Mouse (Mus musculus) cerebellum, postnatal 36 days (tissue): Measurements from ENCODE around the gene Phldb3.

Experiments
- DNase-seq, 2 experiments: peaks; one replicate each; pipeline ENCODE4 v3.0.0; 2021 to 2022; ENCODE audit warnings: mixed read lengths in 2 of 2

Phldb3 gene

DNA sequence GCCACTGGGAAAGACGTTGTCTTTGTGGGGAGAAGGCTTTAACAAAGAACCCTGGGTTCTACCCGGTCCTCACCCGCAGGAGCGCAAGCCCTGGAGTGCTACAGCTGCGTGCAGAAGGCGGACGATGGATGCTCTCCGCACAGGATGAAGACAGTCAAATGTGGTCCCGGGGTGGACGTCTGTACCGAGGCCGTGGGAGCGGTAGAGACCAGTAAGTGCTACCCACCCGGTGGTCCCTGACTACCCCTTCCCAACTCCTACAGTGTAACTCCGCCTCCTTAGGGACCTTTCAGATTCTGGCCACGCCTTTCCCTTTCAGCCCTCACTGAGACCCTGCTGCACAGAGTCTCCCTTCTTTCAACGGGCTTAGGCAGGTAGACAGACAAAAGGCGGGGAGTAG, 26.5 kb downstream of the Phldb3 start:
- DNase-seq: no peak

DNA sequence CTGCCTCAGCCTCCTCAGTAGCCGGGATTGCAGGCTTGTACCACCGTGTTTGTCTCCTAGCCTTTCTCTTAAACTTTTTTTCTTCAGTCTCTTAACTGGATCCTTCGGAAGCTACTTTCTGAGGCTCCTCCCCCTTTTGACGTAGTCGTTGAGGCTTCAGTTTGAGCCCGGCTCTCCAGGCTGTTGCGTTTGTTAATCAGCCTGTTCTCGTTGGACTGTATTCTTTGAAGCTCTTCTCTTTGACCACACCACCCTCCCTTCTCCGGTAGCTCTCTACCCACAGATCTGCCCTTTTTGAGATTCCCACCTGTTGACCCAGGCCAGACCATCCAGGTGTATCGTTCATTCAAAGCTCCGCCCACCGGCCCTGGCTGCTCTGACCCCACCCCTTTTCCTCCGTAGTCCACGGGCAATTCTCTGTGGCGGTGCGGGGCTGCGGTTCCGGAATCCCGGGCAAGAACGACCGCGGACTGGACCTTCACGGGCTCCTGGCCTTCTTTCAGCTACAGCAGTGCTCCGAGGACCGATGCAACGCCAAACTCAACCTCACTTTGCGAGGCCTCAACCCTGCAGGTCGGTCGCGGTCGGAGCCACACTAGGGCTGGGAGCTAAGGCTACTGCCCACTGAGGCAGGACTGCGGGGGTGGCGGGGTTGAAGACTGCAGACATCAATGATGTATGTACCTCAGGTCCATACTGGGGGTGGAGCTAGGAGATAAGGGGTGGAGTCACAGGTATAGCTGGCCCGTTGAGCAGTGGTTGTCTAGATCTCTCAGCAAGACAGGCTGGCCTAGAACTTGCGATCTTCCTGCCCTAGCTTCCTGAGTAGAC, 27.7 kb downstream of the Phldb3 start:
- no peak for DNase-seq

DNA sequence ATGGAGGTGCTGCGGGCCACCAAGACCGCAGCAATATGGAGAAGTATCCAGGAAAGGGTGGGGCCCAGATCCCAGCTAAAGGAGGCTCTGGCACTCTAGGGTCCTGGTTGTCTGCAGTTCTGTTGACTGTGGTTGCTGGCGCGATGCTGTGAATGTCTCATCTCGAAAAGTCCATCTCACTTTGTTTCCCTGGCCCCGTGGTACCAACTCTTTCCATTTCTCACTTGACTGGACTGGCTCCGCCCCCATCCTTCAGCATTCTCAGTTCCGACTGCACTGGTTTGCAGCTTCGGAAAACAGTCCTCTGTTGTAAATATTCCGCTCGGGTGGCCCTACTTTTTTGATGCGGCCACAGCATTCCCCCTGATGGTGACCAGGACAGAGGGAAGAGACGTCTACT, 29.9 kb downstream of the Phldb3 start:
- DNase-seq: no peak

DNA sequence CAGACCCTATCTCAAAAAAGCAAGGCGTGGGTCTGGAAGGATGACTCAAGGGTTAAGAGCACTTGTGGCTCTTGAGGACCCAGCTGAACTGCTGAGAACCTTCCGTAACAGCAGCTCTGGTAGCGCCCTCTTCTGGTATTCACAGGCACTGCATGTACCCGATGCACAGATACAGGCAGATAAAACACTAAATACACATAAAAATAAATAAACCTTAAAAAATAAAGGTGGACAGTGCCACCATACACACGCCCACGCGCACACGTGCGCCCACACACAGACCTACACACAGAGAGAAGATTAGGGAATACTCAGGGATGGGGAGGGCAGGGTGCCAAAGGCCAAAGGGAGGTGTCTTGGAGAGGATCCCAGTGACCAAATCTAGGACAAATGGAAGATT, 31.9 kb downstream of the Phldb3 start:
- peak; percentile 23 to 33 for DNase-seq

DNA sequence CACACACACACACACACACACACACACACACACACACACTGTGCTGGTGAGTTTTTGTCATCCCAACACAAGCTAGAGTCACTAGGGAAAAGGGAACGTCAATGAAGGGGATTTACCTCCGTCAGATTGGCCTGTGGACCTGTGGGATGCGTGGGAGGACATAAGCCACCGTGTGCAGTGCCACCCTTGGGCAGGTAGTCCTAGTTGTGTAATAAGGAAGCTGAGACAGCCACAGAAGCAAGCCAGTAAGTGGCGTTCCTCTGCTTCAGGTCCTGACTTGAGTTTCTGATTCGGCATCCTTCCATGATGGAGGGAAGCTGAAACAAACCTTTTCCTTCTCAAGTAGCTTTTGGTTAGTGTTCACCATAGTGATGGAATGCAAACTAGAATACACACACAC, 33.9 kb downstream of the Phldb3 start:
- DNase-seq: no peak

DNA sequence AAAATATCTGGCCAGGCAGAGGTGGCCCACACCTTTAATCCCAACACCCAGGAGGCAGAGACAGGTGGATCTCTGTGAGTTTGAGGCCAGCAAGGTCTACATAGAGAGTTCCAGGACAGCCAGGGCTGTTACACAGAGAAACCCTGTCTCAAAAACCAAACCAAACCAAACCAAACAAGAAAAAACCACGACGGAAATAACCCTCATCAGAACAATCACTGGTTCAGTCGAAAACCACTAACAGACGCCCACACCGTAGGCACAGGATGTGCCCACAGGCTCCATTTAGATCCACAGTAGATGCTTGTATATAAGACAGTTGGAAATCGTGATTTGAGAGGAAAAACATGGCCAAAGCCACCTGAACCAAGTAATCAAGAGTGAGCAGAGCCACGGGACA, 34.4 kb downstream of the Phldb3 start:
- no peak for DNase-seq

DNA sequence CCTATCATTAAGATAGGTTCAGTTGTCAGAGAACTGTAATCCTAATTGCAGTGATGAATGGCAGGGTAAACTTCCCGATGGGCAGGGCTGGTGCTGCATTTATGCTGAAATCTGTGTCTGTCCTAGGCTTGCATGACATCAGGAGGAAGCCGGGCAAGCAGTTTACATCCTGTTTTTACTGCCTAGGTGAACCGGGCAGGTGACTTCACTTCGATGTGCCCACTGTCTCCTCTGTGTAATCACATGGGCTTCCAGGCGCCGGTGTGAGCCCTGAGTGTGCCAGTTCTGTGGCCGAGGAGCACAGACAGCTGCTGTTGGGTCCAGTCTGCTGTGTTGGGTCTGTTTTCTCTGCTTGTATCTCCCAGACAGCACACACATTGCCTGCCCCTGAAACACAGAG, 35.9 kb downstream of the Phldb3 start:
- no peak for DNase-seq

DNA sequence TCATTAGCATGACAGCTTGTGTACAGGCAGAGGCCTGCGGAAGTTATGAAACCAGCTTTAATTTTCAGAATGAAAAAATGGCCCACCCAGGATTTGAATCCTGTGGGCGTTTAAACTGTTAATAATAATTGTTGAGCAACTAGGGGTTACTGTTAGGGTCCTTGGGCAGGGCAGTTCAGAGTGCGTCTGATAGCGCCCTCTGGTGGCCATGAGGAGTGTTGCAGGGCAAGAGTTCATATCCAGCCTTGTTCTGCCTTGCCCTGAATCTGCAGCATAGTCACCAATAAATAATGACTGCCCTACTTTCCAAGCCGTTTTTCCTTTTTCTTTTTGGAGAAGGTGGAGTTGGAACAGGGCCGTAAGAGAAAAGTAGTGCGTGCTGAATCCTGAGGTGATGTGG, 43.1 kb downstream of the Phldb3 start:
- DNase-seq: peak; percentile 46 to 56

DNA sequence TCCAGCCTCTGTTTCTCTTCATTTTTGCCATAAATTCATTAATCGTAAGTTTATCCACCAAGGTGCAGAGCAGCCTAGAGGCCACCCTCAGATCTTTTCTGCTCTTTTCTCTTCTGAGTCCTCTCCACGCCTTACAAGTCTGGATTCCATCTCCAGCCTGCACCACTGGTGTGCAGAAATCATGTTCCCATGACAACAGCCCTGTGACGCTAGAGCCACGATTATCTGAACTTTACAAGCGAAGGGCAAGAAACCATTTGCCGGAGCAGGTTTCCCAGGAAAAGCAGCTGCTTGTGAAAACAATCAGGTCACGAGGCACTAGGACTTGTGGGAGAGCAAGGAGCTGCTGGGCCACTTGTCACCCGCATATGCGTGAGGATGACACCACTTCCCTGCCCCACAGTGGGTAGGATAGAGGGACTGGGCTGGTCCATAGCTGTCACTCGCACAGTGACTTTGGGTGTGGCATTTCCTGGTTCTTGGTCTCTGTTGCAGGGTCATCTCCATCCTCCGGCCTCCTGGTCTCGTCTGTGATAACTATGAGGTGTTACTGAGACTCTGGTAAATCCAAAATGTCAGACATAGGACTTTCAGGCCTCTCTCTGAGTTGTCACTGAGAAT, 49.3 kb downstream of the Phldb3 start:
- no peak for DNase-seq

DNA sequence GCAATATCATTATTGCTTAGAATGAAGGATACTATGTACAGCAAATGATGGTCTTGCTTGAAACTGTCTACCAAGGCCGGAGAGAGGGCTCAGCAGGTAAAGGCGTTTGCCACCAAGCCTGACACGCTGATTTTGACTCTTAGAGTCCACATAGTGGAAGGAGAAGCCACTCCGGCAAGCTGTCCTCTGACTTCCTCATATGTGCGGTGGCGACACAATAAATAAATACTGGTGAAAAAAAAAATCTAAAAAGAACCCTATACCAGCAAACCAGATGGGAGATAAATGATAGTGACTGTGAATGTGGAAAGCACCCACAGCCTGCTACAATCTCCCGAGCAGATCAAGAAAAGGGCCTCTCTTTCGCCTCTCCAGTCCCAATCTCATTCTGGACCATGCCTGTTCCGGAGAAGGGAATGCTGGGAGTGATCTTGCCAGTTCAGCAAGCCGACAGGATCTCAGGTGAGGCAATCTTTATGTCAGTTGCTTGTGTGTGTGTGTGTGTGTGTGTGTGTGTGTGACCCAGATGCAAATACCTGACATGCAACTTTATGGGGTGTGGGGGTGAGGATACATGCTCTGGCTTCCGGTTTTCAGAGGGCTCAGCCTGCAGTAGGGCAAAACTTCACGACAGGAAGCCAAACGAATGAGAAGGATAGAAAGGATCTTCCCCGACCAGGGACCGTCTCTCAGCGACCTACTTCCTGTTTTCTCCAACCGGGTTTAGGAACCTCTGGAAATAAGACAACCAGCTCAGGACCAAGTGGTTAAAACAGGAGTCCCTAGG, 50.7 kb downstream of the Phldb3 start:
- no peak for DNase-seq

DNA sequence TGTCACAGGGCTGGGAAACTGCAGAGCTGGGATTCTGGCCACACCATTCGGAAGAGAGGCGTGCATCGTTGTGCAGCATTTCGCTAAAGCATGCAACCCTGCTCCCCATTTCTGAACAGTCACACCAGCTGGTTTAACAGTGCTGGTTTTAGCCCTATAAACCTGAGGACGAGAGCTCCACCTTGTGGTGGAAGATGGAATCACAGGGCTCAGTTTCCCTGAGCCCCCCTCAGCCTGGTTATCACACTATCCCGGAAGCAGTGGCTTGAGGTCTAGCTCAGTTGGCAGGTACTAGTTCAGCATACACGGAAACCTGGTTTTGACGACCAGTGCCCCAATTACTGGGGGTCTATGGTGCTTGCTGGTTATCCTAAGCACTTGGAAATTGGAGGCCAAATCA, 52.0 kb downstream of the Phldb3 start:
- peak; percentile 60 to 64 for DNase-seq

DNA sequence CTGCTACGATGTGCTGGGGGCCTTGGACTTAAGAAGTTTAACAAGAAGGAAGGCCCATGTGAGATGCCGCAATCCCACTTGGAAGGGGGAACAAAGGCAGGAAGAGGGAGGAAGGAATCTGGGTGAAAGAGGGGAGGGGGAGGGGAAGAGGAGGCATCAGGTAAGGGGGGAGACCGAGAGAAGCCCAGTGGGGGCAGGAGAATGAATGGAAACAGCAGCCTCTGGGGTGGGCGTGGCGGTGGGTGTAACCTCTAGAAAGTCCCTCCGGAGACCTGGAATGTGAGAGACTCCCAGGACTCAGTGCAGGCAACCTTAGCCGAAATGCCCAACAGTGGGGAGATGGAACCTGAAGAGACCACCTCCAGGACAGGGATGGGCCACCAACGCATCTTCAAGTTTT, 53.7 kb downstream of the Phldb3 start:
- no peak for DNase-seq

DNA sequence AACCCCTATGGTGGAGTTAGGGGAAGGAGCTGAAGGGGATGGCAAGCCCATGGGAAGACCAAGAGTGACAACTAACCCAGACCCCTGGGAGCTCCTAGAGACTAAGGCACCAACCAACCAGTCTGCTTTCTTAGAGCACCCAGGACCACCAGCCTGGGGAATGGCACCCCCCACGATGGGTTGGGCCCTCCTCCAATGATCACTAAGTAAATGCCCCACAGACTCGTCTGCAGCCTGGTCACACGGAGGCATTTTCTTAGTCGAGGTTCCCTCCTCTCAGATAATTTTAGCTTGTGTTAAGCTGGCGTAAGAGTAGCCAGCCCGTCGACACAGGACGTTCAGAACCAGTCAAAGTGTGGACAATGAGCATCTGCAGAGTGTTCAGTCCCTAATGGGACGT, 54.4 kb downstream of the Phldb3 start:
- DNase-seq: no peak

DNA sequence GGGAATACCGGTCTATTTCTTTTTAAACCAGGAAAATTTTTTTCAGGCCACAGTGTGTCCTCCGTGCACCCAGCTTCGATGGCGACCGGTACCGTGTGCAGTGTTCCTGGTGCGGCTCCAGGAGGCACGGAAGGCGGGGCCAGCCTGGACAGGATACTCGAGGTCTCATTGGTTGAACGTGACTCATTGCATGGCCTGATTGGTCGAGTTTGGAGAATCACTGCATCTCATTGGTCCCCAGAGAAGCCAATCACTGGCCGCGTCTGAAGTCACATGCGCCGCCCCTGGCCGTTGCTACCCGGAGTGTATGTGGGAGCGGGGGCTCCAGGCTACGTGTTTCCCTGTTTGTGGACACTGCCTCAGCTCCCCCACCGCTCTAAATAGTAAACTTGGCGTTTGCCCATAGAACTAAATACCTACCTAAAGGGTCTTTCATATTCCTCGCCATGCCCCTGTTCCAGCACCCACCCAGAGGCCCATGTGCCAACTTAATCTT, 61.4 kb downstream of the Phldb3 start:
- no peak for DNase-seq

DNA sequence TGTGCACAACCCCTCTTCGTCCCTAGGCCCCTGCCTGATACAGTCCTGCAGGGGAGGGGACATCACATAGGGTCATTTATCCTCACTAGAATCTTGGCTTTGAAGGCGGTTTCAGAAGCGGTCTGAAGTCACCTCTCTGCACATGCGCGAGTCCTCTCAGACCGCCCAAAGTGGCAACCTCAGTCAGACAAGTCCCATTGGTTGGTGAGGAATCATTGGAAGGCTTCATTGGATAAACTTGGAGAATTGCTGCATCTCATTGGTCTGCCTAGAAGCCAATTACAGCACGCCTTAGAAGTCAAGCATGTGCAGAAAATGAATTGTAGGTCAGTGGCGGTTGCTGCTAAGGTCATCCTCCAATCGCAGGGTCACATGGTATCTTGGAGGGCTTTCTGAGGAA, 66.0 kb downstream of the Phldb3 start, which contains the start of gene Tex101:
Gene Tex101 (minus strand): TSS at position 101 of the 400 bp plus-strand sequence.
- no peak for DNase-seq
